ENCODE assay signal across 11 mouse cellular contexts in genomic region chr4:107998641-107999332, GRCm38 (mm10). TPM values are rescaled to one million over a fixed set of nuclear protein-coding genes. Genes with fewer than 3 reads are reported as not detected.
A peak's percentile ranks its signal among the peaks of the same experiment; 100 is the strongest.
DNase-seq lines count a peak whose midpoint lies in the region; ATAC-seq lines count a peak whose summit lies in the region.
"Had no signal": no experiment of that assay in that cellular context is flagged by ENCODE, and none has a peak within 500 bp of the region (broad histone marks: within the 10 kb centered on the region; RNA-seq: fewer than 3 reads in every experiment).

No protein-coding gene starts in this region.

- H3K4me2 ChIP-seq in forebrain, embryonic 16.5 days (ENCODE audit: low read length) = no peak overlapping the region
- H3K4me2 ChIP-seq: stomach, embryonic 15.5 days had no signal

- no peaks in the 10 kb centered on the region for H3K9me3 ChIP-seq in limb, embryonic 10.5 days (replicated peaks)
- peaks cover 3% of the 10 kb centered on the region; the same call in 1 of the 2 replicates for H3K9me3 ChIP-seq in forebrain, embryonic 16.5 days (ENCODE audit: control insufficient read depth, low read length)
- H3K9me3 ChIP-seq: stomach, embryonic 15.5 days had no signal

- WGBS in limb, embryonic 10.5 days = 48% methylated on average over 11 of the region's 11 CpGs
- 19% methylated on average over 11 of the region's 11 CpGs for WGBS in forebrain, embryonic 16.5 days

- H3K4me3 ChIP-seq in limb, embryonic 10.5 days = no peak overlapping the region
- no peak overlapping the region for H3K4me3 ChIP-seq in forebrain, embryonic 16.5 days (replicated peaks; ENCODE audit: low read length)
- H3K4me3 ChIP-seq: erythroblast, embryonic 14.5 days; stomach, embryonic 15.5 days had no signal

- H3K36me3 ChIP-seq in limb, embryonic 10.5 days = no peaks in the 10 kb centered on the region
- no peaks in the 10 kb centered on the region for H3K36me3 ChIP-seq in forebrain, embryonic 16.5 days (ENCODE audit: control insufficient read depth, insufficient read depth)
- H3K36me3 ChIP-seq: stomach, embryonic 15.5 days had no signal

- no peaks in the 10 kb centered on the region for H3K27me3 ChIP-seq in limb, embryonic 10.5 days (ENCODE audit: low read depth, poor library complexity, severe bottlenecking)
- H3K27me3 ChIP-seq in forebrain, embryonic 16.5 days (replicated peaks; ENCODE audit: control insufficient read depth, insufficient read depth, low read length) = no peaks in the 10 kb centered on the region
- H3K27me3 ChIP-seq: stomach, embryonic 15.5 days had no signal

- H3K27ac ChIP-seq in limb, embryonic 10.5 days = 0 out of 2 replicates have a peak overlapping the region, but pooled peaks have one; percentile 7
- no peak overlapping the region for H3K27ac ChIP-seq in forebrain, embryonic 16.5 days (ENCODE audit: low read length)
- H3K27ac ChIP-seq: stomach, embryonic 15.5 days had no signal

- peak; percentile 29 to 66 for DNase-seq in adrenal gland, adult (ENCODE audit: inconsistent age in 2 of 2, low spot score in 1 of 2)
- no peak for DNase-seq in adrenal gland, postnatal 4 days (ENCODE audit: low spot score in 2 of 2)
- peak; percentile 47 for DNase-seq in 3134 (ENCODE audit: extremely low read depth, insufficient read length, low spot score)
- peak; percentile 88 to 90 for DNase-seq in heart, adult 9 months (ENCODE audit: low spot score in 2 of 2)
- no peak for DNase-seq in limb, embryonic 10.5 days (ENCODE audit: low spot score)
- DNase-seq in testis, postnatal 14 days (ENCODE audit: low spot score) = no peak
- no peak for DNase-seq in spleen, postnatal 14 days (ENCODE audit: low spot score in 2 of 2)
- DNase-seq: adrenal gland, adult 8-10 months had no signal

- no peak for ATAC-seq in forebrain, embryonic 16.5 days

- peaks cover 12% of the 10 kb centered on the region; the same call in 1 of the 2 replicates for H3K4me1 ChIP-seq in limb, embryonic 10.5 days
- H3K4me1 ChIP-seq in forebrain, embryonic 16.5 days (replicated peaks; ENCODE audit: control insufficient read depth, insufficient read depth, low read length) = peaks cover 9% of the 10 kb centered on the region
- H3K4me1 ChIP-seq: stomach, embryonic 15.5 days had no signal

- H3K9ac ChIP-seq in forebrain, embryonic 16.5 days (replicated peaks; ENCODE audit: low read depth, low read length) = no peak overlapping the region
- H3K9ac ChIP-seq: stomach, embryonic 15.5 days had no signal

RNA-seq across cellular contexts. Expression of gene Slc1a7, which starts 30.7 kb away (rescaled TPM):
- under 1 TPM; 0.48 to 0.62 TPM for total RNA-seq in adrenal gland, postnatal 4 days (2021)
- polyA plus RNA-seq in limb, embryonic 10.5 days (2016; fragmentation: Nextera tagmentation; extraction: Ambion mirVana) = not detected in 2 replicates
- polyA plus RNA-seq in forebrain, embryonic 16.5 days (2015; fragmentation: Nextera tagmentation; extraction: Ambion mirVana) = not detected in 2 replicates
- polyA plus RNA-seq: erythroblast, embryonic 14.5 days had no signal

Comparison
In these comparisons a context has a peak if more than half of its experiments do, and no peak if none do; other contexts are left out.
1. DNase-seq: peak in adrenal gland, adult (2 of 2), 3134 (single experiment) and heart, adult 9 months (2 of 2); none in adrenal gland, postnatal 4 days (0 of 2), limb, embryonic 10.5 days (single experiment), testis, postnatal 14 days (single experiment) and spleen, postnatal 14 days (0 of 2).